Mouse (Mus musculus): Measurements from ENCODE around the gene Mif. TPM values are rescaled to one million over a fixed set of nuclear protein-coding genes. Genes with fewer than 3 reads are reported as not detected.

The Mif gene
- total and polyA plus RNA-seq, 3 experiments = 1,217 to 2,151 (median 2,072) TPM

GRCm38 (mm10) chr10:75884742-75885141 lies 24.7 kb upstream of the Mif start:
- H3K79me2 ChIP-seq (replicated peaks; ENCODE audit: control insufficient read depth, extremely low read depth, insufficient read depth, poor library complexity, severe bottlenecking) = no peaks in the 10 kb centered on the region
- H3K36me3 ChIP-seq (replicated peaks in 1 of 2; ENCODE audit: control insufficient read depth in 1 of 2, insufficient read depth in 1 of 2, low read length in 1 of 2) = no peaks in the 10 kb centered on the region
- in situ Hi-C loops (cut with MboI; ENCODE audit: low pct_ligation_motif_present, low pct_unique_long_range_greater_than_20kb, low sequenced_read_pairs) (loop anchor here (10.0 kb wide), 2 partner anchors 70 to 320 kb away; partner anchors contain the start of gene Gm5134), dilution Hi-C loops (cut with MboI; ENCODE audit: extremely low pct_ligation_motif_present, extremely low pct_unique_long_range_greater_than_20kb, low sequenced_read_pairs) (no loop called here)
- H3K9me3 ChIP-seq (replicated peaks; ENCODE audit: low read length) = no peaks in the 10 kb centered on the region
- H3K27ac ChIP-seq (ENCODE audit: insufficient read depth, low read depth) = no peak overlapping the region
- H3K4me3 ChIP-seq (replicated peaks in 1 of 3; ENCODE audit: low read depth in 2 of 3, low read length in 2 of 3, poor library complexity in 1 of 3) = no peak overlapping the region
- H3K9ac ChIP-seq (ENCODE audit: insufficient read depth, low read depth) = no peak overlapping the region
- TF ChIP-seq GABPA (IDR thresholded peaks at IDR 0.05; ENCODE audit: insufficient replicate concordance, low read depth, low read length) = no peak
- TF ChIP-seq E2F4 (IDR thresholded peaks at IDR 0.05; ENCODE audit: insufficient replicate concordance, low read depth, low read length) = no peak
- no peak for TF ChIP-seq MXI1 (IDR thresholded peaks at IDR 0.05; ENCODE audit: low read depth, low read length)
- no peak for TF ChIP-seq NELFE (IDR thresholded peaks at IDR 0.05; ENCODE audit: low read depth, low read length)
- no peak for DNase-seq (ENCODE audit: extremely low read depth)
- peaks cover 4 to 33% of the 10 kb centered on the region in 2 experiments; a peak in 2 of 4 replicates for H3K4me1 ChIP-seq (ENCODE audit: control insufficient read depth in 1 of 2, insufficient read depth in 2 of 2)
- H3K27me3 ChIP-seq (replicated peaks) = no peaks in the 10 kb centered on the region
- H3K4me2 ChIP-seq (ENCODE audit: insufficient read depth, low read depth, poor library complexity, severe bottlenecking) = no peak overlapping the region

GRCm38 (mm10) chr10:75883232-75883552 lies 23.2 kb upstream of the Mif start:
- H3K4me3 ChIP-seq (replicated peaks in 1 of 3; ENCODE audit: low read depth in 2 of 3, low read length in 2 of 3, poor library complexity in 1 of 3) = no peak overlapping the region
- no peak overlapping the region for H3K9ac ChIP-seq (ENCODE audit: insufficient read depth, low read depth)
- in situ Hi-C loops (cut with MboI; ENCODE audit: low pct_ligation_motif_present, low pct_unique_long_range_greater_than_20kb, low sequenced_read_pairs) = loop anchor here (10.0 kb wide), 2 partner anchors 72 to 322 kb away; partner anchors contain the start of gene Gm5134
- H3K36me3 ChIP-seq (replicated peaks in 1 of 2; ENCODE audit: control insufficient read depth in 1 of 2, insufficient read depth in 1 of 2, low read length in 1 of 2) = no peaks in the 10 kb centered on the region
- H3K4me2 ChIP-seq (ENCODE audit: insufficient read depth, low read depth, poor library complexity, severe bottlenecking) = peak overlapping the region; percentile 52; the same call in 1 of the 2 replicates
- H3K27ac ChIP-seq (ENCODE audit: insufficient read depth, low read depth) = no peak overlapping the region
- peak; percentile 82 for DNase-seq (ENCODE audit: extremely low read depth)
- H3K79me2 ChIP-seq (replicated peaks; ENCODE audit: control insufficient read depth, extremely low read depth, insufficient read depth, poor library complexity, severe bottlenecking) = no peaks in the 10 kb centered on the region
- H3K4me1 ChIP-seq (ENCODE audit: control insufficient read depth in 1 of 2, insufficient read depth in 2 of 2) = peaks cover 4 to 17% of the 10 kb centered on the region in 2 experiments; a peak in 2 of 4 replicates
- no peaks in the 10 kb centered on the region for H3K9me3 ChIP-seq (replicated peaks; ENCODE audit: low read length)
- H3K27me3 ChIP-seq (replicated peaks) = no peaks in the 10 kb centered on the region
- dilution Hi-C loops (cut with MboI; ENCODE audit: extremely low pct_ligation_motif_present, extremely low pct_unique_long_range_greater_than_20kb, low sequenced_read_pairs) = no loop called here
- TF ChIP-seq NELFE (IDR thresholded peaks at IDR 0.05; ENCODE audit: low read depth, low read length) (peak; percentile 57; the same call in 1 of the 2 replicates), JUND (conservative IDR thresholded peaks at IDR 0.05; ENCODE audit: low read depth, low read length) (0 out of 2 replicates have a peak, but pooled peaks have one; percentile 30), EP300 (IDR thresholded peaks at IDR 0.05; ENCODE audit: low read length) (no peak), PAX5 (IDR thresholded peaks at IDR 0.05; ENCODE audit: low read length) (no peak), SMC3 (IDR thresholded peaks at IDR 0.05; ENCODE audit: low read depth, low read length) (peak; percentile 98), MEF2A (IDR thresholded peaks at IDR 0.05; ENCODE audit: borderline replicate concordance, low read depth, low read length) (peak; percentile 75; the same call in 1 of the 2 replicates), ELF1 (IDR thresholded peaks at IDR 0.05; ENCODE audit: low read depth, low read length) (peak; percentile 38; the same call in 1 of the 2 replicates), CTCF (conservative IDR thresholded peaks at IDR 0.05 in 1 of 2, IDR thresholded peaks at IDR 0.05 in 1 of 2; ENCODE audit: low read depth in 2 of 2, low read length in 2 of 2) (peak in 1 of 2 experiments; percentile 96; a peak in 2 of 4 replicates), BHLHE40 (IDR thresholded peaks at IDR 0.05; ENCODE audit: low read depth, low read length) (peak; percentile 59), MAX (IDR thresholded peaks at IDR 0.05; ENCODE audit: low read length) (peak; percentile 78), ZC3H11A (IDR thresholded peaks at IDR 0.05; ENCODE audit: low read depth, low read length) (peak; percentile 89), ZKSCAN1 (IDR thresholded peaks at IDR 0.05; ENCODE audit: borderline replicate concordance, low read depth, low read length) (no peak), UBTF (IDR thresholded peaks at IDR 0.05; ENCODE audit: low read depth, low read length) (no peak), IRF4 (IDR thresholded peaks at IDR 0.05; ENCODE audit: low read depth, low read length) (peak; percentile 80), ZNF384 (IDR thresholded peaks at IDR 0.05; ENCODE audit: low read depth, low read length) (peak; percentile 90), HCFC1 (IDR thresholded peaks at IDR 0.05; ENCODE audit: low read depth, low read length) (peak; percentile 53), CHD1 (IDR thresholded peaks at IDR 0.05; ENCODE audit: low read depth, low read length) (no peak), SIN3A (IDR thresholded peaks at IDR 0.05; ENCODE audit: low read length) (peak; percentile 74), RAD21 (IDR thresholded peaks at IDR 0.05; ENCODE audit: low read depth, low read length) (peak; percentile 86), ZMIZ1 (IDR thresholded peaks at IDR 0.05; ENCODE audit: low read depth, low read length) (no peak), MAZ (IDR thresholded peaks at IDR 0.05; ENCODE audit: low read depth, low read length) (peak; percentile 81), USF1 (IDR thresholded peaks at IDR 0.05; ENCODE audit: low read depth, low read length) (no peak), GABPA (IDR thresholded peaks at IDR 0.05; ENCODE audit: insufficient replicate concordance, low read depth, low read length) (no peak), RCOR1 (conservative IDR thresholded peaks at IDR 0.05; ENCODE audit: low read depth, low read length) (0 out of 2 replicates have a peak, but pooled peaks have one; percentile 34), MYC (IDR thresholded peaks at IDR 0.05; ENCODE audit: low read depth, low read length) (peak; percentile 90), MXI1 (IDR thresholded peaks at IDR 0.05; ENCODE audit: low read depth, low read length) (peak; percentile 75; the same call in 1 of the 2 replicates), TCF12 (IDR thresholded peaks at IDR 0.05; ENCODE audit: low read depth, low read length) (peak; percentile 57)
